Mouse (Mus musculus) forebrain, embryonic 11.5 days (tissue): Measurements from ENCODE around the gene Utp3. TPM values are rescaled to one million over a fixed set of nuclear protein-coding genes. Genes with fewer than 3 reads are reported as not detected.

Experiments
- ATAC-seq: fragments of 200-750 bp; cut with Nextera tagmentation; replicated peaks from 2 replicates; pipeline ENCODE4 v1.8.0; 2017; ENCODE audit warnings: moderate TSS enrichment; ENCODE audit not compliant: low FRiP score
- DNase-seq: peaks from one replicate; pipeline ENCODE4 v3.0.0-alpha.2; 2017; ENCODE audit warnings: low spot score
- H3K27ac ChIP-seq: fragments of 300-500 bp; sonication (generic); 2 replicates; pipeline ENCODE4 v1.5.1; 2014; ENCODE audit warnings: low read depth, low read length
- H3K27me3 ChIP-seq: fragments of 300-500 bp; sonication (generic); 2 replicates; pipeline ENCODE4 v1.6.1; 2014; ENCODE audit warnings: mild to moderate bottlenecking, low read length, mixed read lengths; ENCODE audit not compliant: control insufficient read depth, insufficient read depth
- H3K36me3 ChIP-seq: fragments of 300-500 bp; sonication (generic); 2 replicates; pipeline ENCODE4 v1.6.1; 2014; ENCODE audit warnings: mild to moderate bottlenecking, low read length, moderate library complexity, mixed read lengths; ENCODE audit not compliant: control insufficient read depth, insufficient read depth
- H3K4me1 ChIP-seq: fragments of 300-500 bp; sonication (generic); replicated peaks from 2 replicates; pipeline ENCODE4 v1.6.1; 2014; ENCODE audit warnings: low read length, mixed read lengths; ENCODE audit not compliant: control insufficient read depth, insufficient read depth
- H3K4me2 ChIP-seq: fragments of 300-500 bp; sonication (generic); 2 replicates; pipeline ENCODE4 v1.6.1; 2014; ENCODE audit warnings: low read depth, mild to moderate bottlenecking, low read length, moderate library complexity, mixed read lengths; ENCODE audit not compliant: severe bottlenecking
- H3K4me3 ChIP-seq: fragments of 300-500 bp; sonication (generic); 2 replicates; pipeline ENCODE4 v1.5.1; 2014; ENCODE audit warnings: low read depth, low read length
- H3K9ac ChIP-seq: fragments of 300-500 bp; sonication (generic); 2 replicates; pipeline ENCODE4 v1.6.1; 2014; ENCODE audit warnings: low read length
- H3K9me3 ChIP-seq: fragments of 300-500 bp; sonication (generic); 2 replicates; pipeline ENCODE4 v1.6.1; 2016; ENCODE audit warnings: low read length, mixed read lengths; ENCODE audit not compliant: control insufficient read depth
- WGBS: fragments of 180-500 bp; shearing (Covaris S2); extraction: QIAGEN DNeasy Blood & Tissue Kit; methylation state at CpG from one replicate; pipeline ENCODE4 v1.1.7; 2014; 5-methylcytosine and 5-hydroxymethylcytosine counted together
- polyA plus RNA-seq: library from polyadenylated mRNA; unstranded; fragments of >200 nt; fragmentation: Nextera tagmentation; extraction: Ambion mirVana; gene quantifications from 2 replicates; pipeline ENCODE4 v1.2.1, GENCODE M21; 2014

Gene Utp3
- polyA plus RNA-seq, 1 experiment from 2014 or later, result 77.6 TPM

- ATAC-seq (no peak), DNase-seq (no peak)
- Histone ChIP-seq H3K4me1 (no peaks in the 10 kb centered on the region), H3K9ac (no peak overlapping the region), H3K4me2 (no peak overlapping the region), H3K27ac (no peak overlapping the region), H3K4me3 (no peak overlapping the region), H3K27me3 (no peaks in the 10 kb centered on the region), H3K9me3 (no peaks in the 10 kb centered on the region), H3K36me3 (no peaks in the 10 kb centered on the region)
- 87% methylated on average over 5 of the region's 5 CpGs for WGBS
Measured at GRCm38 (mm10) chr5:88595537-88596455, 41.5 kb downstream of the Utp3 start.

GRCm38 (mm10) chr5:88598961-88599360 lies 44.7 kb downstream of the Utp3 start:
- 92% methylated on average over 6 of the region's 6 CpGs for WGBS
- H3K27me3 ChIP-seq, result no peaks in the 10 kb centered on the region
- no peak overlapping the region for H3K9ac ChIP-seq
- H3K27ac ChIP-seq, result no peak overlapping the region
- ATAC-seq, result no peak
- H3K9me3 ChIP-seq, result no peaks in the 10 kb centered on the region
- DNase-seq, result no peak
- H3K4me3 ChIP-seq, result no peak overlapping the region
- no peaks in the 10 kb centered on the region for H3K4me1 ChIP-seq
- H3K36me3 ChIP-seq, result no peaks in the 10 kb centered on the region
- H3K4me2 ChIP-seq, result no peak overlapping the region

GRCm38 (mm10) chr5:88602030-88602429 lies 47.8 kb downstream of the Utp3 start:
- 92% methylated on average over 2 of the region's 2 CpGs for WGBS

GRCm38 (mm10) chr5:88602713-88603112 lies 48.5 kb downstream of the Utp3 start:
- H3K27me3 ChIP-seq, result no peaks in the 10 kb centered on the region
- no peaks in the 10 kb centered on the region for H3K4me1 ChIP-seq
- WGBS, result 92% methylated on average over 3 of the region's 3 CpGs
- ATAC-seq (no peak), DNase-seq (no peak)
- no peak overlapping the region for H3K27ac ChIP-seq
- H3K9me3 ChIP-seq, result no peaks in the 10 kb centered on the region
- no peak overlapping the region for H3K9ac ChIP-seq
- no peak overlapping the region for H3K4me3 ChIP-seq
- no peaks in the 10 kb centered on the region for H3K36me3 ChIP-seq
- no peak overlapping the region for H3K4me2 ChIP-seq

More at GRCm38 (mm10) chr5:88602030-88602429, 47.8 kb downstream of the Utp3 start:
- H3K36me3 ChIP-seq, result no peaks in the 10 kb centered on the region
- H3K27me3 ChIP-seq, result no peaks in the 10 kb centered on the region
- H3K4me1 ChIP-seq, result no peaks in the 10 kb centered on the region
- no peak overlapping the region for H3K4me3 ChIP-seq
- H3K9ac ChIP-seq, result no peak overlapping the region
- no peak overlapping the region for H3K4me2 ChIP-seq
- DNase-seq (no peak), ATAC-seq (no peak)
- no peaks in the 10 kb centered on the region for H3K9me3 ChIP-seq
- no peak overlapping the region for H3K27ac ChIP-seq

- Histone ChIP-seq H3K4me2 (no peak overlapping the region), H3K36me3 (no peaks in the 10 kb centered on the region), H3K27ac (no peak overlapping the region), H3K9ac (no peak overlapping the region), H3K9me3 (no peaks in the 10 kb centered on the region), H3K4me3 (no peak overlapping the region), H3K27me3 (no peaks in the 10 kb centered on the region), H3K4me1 (no peaks in the 10 kb centered on the region)
- WGBS, result 94% methylated on average over 3 of the region's 3 CpGs
- no peak for DNase-seq
- ATAC-seq, result no peak
Measured at GRCm38 (mm10) chr5:88604046-88604445, 49.8 kb downstream of the Utp3 start.

GRCm38 (mm10) chr5:88604641-88605358 lies 50.5 kb downstream of the Utp3 start:
- no peak overlapping the region for H3K4me2 ChIP-seq
- H3K9ac ChIP-seq, result no peak overlapping the region
- H3K4me1 ChIP-seq, result no peaks in the 10 kb centered on the region
- H3K9me3 ChIP-seq, result no peaks in the 10 kb centered on the region
- no peak overlapping the region for H3K4me3 ChIP-seq
- 94% methylated on average over 7 of the region's 7 CpGs for WGBS
- no peaks in the 10 kb centered on the region for H3K36me3 ChIP-seq
- H3K27ac ChIP-seq, result no peak overlapping the region
- ATAC-seq (no peak), DNase-seq (no peak)
- no peaks in the 10 kb centered on the region for H3K27me3 ChIP-seq

Other genes with a start within 250 kb of the Utp3 start
- not detected in 2 replicates for gene Prol1, start 237.2 kb upstream of the Utp3 start, polyA plus RNA-seq
- not detected in 2 replicates for gene Amtn, start 178.4 kb upstream of the Utp3 start, polyA plus RNA-seq
- gene Ambn, start 98.5 kb upstream of the Utp3 start, polyA plus RNA-seq, result not detected in 2 replicates
- gene Enam, start 66.5 kb upstream of the Utp3 start, polyA plus RNA-seq, result not detected in 2 replicates
- gene Jchain, start 26.6 kb upstream of the Utp3 start, polyA plus RNA-seq, result 0.48 TPM in 1 of 2 replicates, not detected in the other
- 96.8 and 96.9 TPM in 2 replicates for gene Rufy3, start 10.6 kb downstream of the Utp3 start, polyA plus RNA-seq
- gene Grsf1, start 121.7 kb downstream of the Utp3 start, polyA plus RNA-seq, result 101 and 108 TPM in 2 replicates
- 19.8 and 22.6 TPM in 2 replicates for gene Mob1b, start 166.4 kb downstream of the Utp3 start, polyA plus RNA-seq
- 151 and 153 TPM in 2 replicates for gene Dck, start 210.5 kb downstream of the Utp3 start, polyA plus RNA-seq